14 mouse cellular contexts compared by ENCODE assay signal in the genomic region with DNA sequence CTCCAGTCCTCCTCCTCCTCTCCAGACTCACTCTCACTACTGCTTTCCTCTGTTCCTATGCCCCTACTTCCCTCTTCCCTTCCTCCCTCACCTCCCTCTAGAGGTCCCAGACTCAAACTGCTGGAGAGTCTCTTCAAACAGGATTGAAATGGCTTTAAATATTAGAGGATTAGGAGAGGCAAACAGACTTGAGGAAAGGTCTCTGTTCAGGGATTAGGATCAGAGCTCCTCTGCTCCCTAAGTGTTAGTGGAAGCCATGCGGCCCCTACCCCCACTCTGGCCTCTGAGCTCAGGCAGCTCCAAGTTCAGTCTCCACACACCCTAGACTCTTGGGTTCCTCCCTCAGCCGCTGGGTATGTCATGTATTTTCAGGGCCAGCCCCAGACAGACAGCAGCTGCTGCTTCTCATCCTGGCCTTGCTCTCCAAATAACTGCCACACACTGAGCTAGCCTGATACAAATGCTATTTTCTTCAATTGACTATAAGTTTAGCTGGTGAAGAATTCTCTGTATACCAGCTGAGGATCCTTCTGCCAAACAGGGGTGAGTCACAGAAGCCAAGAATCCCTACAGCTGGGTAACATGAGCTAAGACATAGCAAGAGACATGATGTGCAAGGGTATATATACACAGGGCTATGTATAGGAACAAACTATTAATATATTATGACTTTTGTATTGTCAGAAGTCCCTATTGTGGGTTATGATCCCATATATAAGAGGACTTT. TPM values are rescaled to one million over a fixed set of nuclear protein-coding genes. Genes with fewer than 3 reads are reported as not detected.
DNase-seq lines count a peak whose midpoint lies in the region; ATAC-seq lines count a peak whose summit lies in the region.
"Had no signal": no experiment of that assay in that cellular context is flagged by ENCODE, and none has a peak within 500 bp of the region (broad histone marks: within the 10 kb centered on the region; RNA-seq: fewer than 3 reads in every experiment).

No protein-coding gene starts in this region.

- peak; percentile 56; the same call in 1 of the 2 replicates for ATAC-seq in frontal cortex, adult (ENCODE audit: low TSS enrichment)
- ATAC-seq in kidney, embryonic 16.5 days (ENCODE audit: low FRiP score, low TSS enrichment) = peak; percentile 77
- ATAC-seq: forebrain, embryonic 16.5 days had no signal

- DNase-seq in frontal cortex, postnatal 10 days (ENCODE audit: low spot score in 2 of 2) = no peak
- DNase-seq in kidney, adult 18-20 months = no peak
- peak; percentile 11 for DNase-seq in ovary, postnatal 14 days (ENCODE audit: low spot score)
- no peak for DNase-seq in ovary, postnatal 36 days (ENCODE audit: low spot score)
- peak; percentile 30 for DNase-seq in retina, postnatal 7 days (ENCODE audit: low read depth, low spot score)
- no peak for DNase-seq in cerebellum, adult 11 months
- DNase-seq: adrenal gland, postnatal 14 days; gastrocnemius, postnatal 25 days; liver, embryonic 13.5 days; right cerebral cortex, postnatal 4 days had no signal

- 30% methylated on average over 2 of the region's 2 CpGs for WGBS in kidney, embryonic 16.5 days

- H3K4me1 ChIP-seq in kidney, embryonic 16.5 days (ENCODE audit: insufficient read depth, low read length) = 0 out of 2 replicates have a peak, but pooled peaks cover 6% of the 10 kb centered on the region
- H3K4me1 ChIP-seq: liver, embryonic 13.5 days had no signal

- H3K4me2 ChIP-seq in kidney, embryonic 16.5 days (replicated peaks; ENCODE audit: low read depth, low read length) = no peak overlapping the region
- H3K4me2 ChIP-seq: liver, embryonic 13.5 days; neural tube, embryonic 15.5 days had no signal

- no peak overlapping the region for H3K27ac ChIP-seq in kidney, embryonic 16.5 days (ENCODE audit: low read length)
- H3K27ac ChIP-seq: liver, embryonic 13.5 days; neural tube, embryonic 15.5 days had no signal

- no peaks in the 10 kb centered on the region for H3K27me3 ChIP-seq in kidney, embryonic 16.5 days (ENCODE audit: insufficient read depth, low read length)
- H3K27me3 ChIP-seq: liver, embryonic 13.5 days; neural tube, embryonic 15.5 days had no signal

- no peaks in the 10 kb centered on the region for H3K36me3 ChIP-seq in kidney, embryonic 16.5 days (ENCODE audit: insufficient read depth, low read length)
- H3K36me3 ChIP-seq: liver, embryonic 13.5 days; neural tube, embryonic 15.5 days had no signal

- H3K4me3 ChIP-seq in kidney, embryonic 16.5 days (ENCODE audit: low read length) = no peak overlapping the region
- H3K4me3 ChIP-seq: liver, embryonic 13.5 days; neural tube, embryonic 15.5 days had no signal

- H3K9ac ChIP-seq in kidney, embryonic 16.5 days (replicated peaks; ENCODE audit: low read length) = no peak overlapping the region
- H3K9ac ChIP-seq: liver, embryonic 13.5 days; neural tube, embryonic 15.5 days had no signal

- H3K9me3 ChIP-seq in kidney, embryonic 16.5 days (ENCODE audit: low read length) = no peaks in the 10 kb centered on the region
- H3K9me3 ChIP-seq: liver, embryonic 13.5 days; neural tube, embryonic 15.5 days had no signal

RNA-seq across cellular contexts. Expression of a gene that starts 55.2 kb away (rescaled TPM):
- polyA plus RNA-seq in kidney, embryonic 16.5 days (2015; fragmentation: Nextera tagmentation; extraction: Ambion mirVana) = 8.1 and 9.5 TPM in 2 replicates

Comparison
In these comparisons a context has a peak if more than half of its experiments do, and no peak if none do; other contexts are left out.
1. DNase-seq: peak in ovary, postnatal 14 days (single experiment) and retina, postnatal 7 days (single experiment); none in frontal cortex, postnatal 10 days (0 of 2), kidney, adult 18-20 months (single experiment), ovary, postnatal 36 days (single experiment) and cerebellum, adult 11 months (single experiment).